ENCODE assay signal across 12 mouse cellular contexts in genomic region chr16:57267068-57267467, GRCm38 (mm10). TPM values are rescaled to one million over a fixed set of nuclear protein-coding genes. Genes with fewer than 3 reads are reported as not detected.
DNase-seq lines count a peak whose midpoint lies in the region; ATAC-seq and TF ChIP-seq lines count a peak whose summit lies in the region.
"Had no signal": no experiment of that assay in that cellular context is flagged by ENCODE, and none has a peak within 500 bp of the region (broad histone marks: within the 10 kb centered on the region; RNA-seq: fewer than 3 reads in every experiment).

No protein-coding gene starts in this region.

- no peak overlapping the region for H3K4me3 ChIP-seq in heart, embryonic 12.5 days
- no peak overlapping the region for H3K4me3 ChIP-seq in intestine, embryonic 15.5 days (replicated peaks)
- H3K4me3 ChIP-seq in stomach, postnatal 0 days (ENCODE audit: low read depth, low read length), result no peak overlapping the region
- H3K4me3 ChIP-seq: neural tube, embryonic 13.5 days had no signal

- peaks cover 11% of the 10 kb centered on the region for H3K4me1 ChIP-seq in heart, embryonic 12.5 days (replicated peaks)
- H3K4me1 ChIP-seq in intestine, embryonic 15.5 days (replicated peaks), result 0 out of 2 replicates have a peak, but pooled peaks cover 2% of the 10 kb centered on the region
- H3K4me1 ChIP-seq in stomach, postnatal 0 days (replicated peaks; ENCODE audit: control insufficient read depth, insufficient read depth), result no peaks in the 10 kb centered on the region
- H3K4me1 ChIP-seq: neural tube, embryonic 13.5 days had no signal

- no peaks in the 10 kb centered on the region for H3K27me3 ChIP-seq in heart, embryonic 12.5 days (replicated peaks)
- no peaks in the 10 kb centered on the region for H3K27me3 ChIP-seq in intestine, embryonic 15.5 days (replicated peaks)
- H3K27me3 ChIP-seq in stomach, postnatal 0 days (ENCODE audit: control insufficient read depth, insufficient read depth, low read length), result no peaks in the 10 kb centered on the region
- H3K27me3 ChIP-seq: neural tube, embryonic 13.5 days had no signal

- no peak for TF ChIP-seq EP300 in stomach, postnatal 0 days (optimal IDR thresholded peaks at IDR 0.05)

- no peak overlapping the region for H3K4me2 ChIP-seq in heart, embryonic 12.5 days
- H3K4me2 ChIP-seq in intestine, embryonic 15.5 days (replicated peaks), result no peak overlapping the region
- no peak overlapping the region for H3K4me2 ChIP-seq in stomach, postnatal 0 days (replicated peaks; ENCODE audit: low read depth)
- H3K4me2 ChIP-seq: neural tube, embryonic 13.5 days had no signal

- DNase-seq in heart, adult 18-20 months, result peak; percentile 73 to 80
- DNase-seq in urinary bladder, postnatal 14 days (ENCODE audit: low spot score), result peak; percentile 16
- DNase-seq in urinary bladder, adult 2 months (ENCODE audit: low spot score), result no peak
- DNase-seq in stomach, postnatal 0 days (ENCODE audit: low spot score), result no peak
- DNase-seq in cerebellum, postnatal 36 days, result no peak
- no peak for DNase-seq in thymus, postnatal 36 days
- DNase-seq: right cerebral cortex, postnatal 14 days; thymus, adult 2 months had no signal

- ATAC-seq in heart, embryonic 12.5 days (ENCODE audit: insufficient number of reproducible peaks, low FRiP score), result no peak
- peak; percentile 61 for ATAC-seq in intestine, embryonic 15.5 days
- peak; percentile 60; the same call in 1 of the 2 replicates for ATAC-seq in stomach, postnatal 0 days (ENCODE audit: low FRiP score, low TSS enrichment)

- H3K9ac ChIP-seq in heart, embryonic 12.5 days, result no peak overlapping the region
- H3K9ac ChIP-seq in intestine, embryonic 15.5 days, result no peak overlapping the region
- no peak overlapping the region for H3K9ac ChIP-seq in stomach, postnatal 0 days (ENCODE audit: low read length)
- H3K9ac ChIP-seq: neural tube, embryonic 13.5 days had no signal

- 0 out of 2 replicates have a peak, but pooled peaks cover 3% of the 10 kb centered on the region for H3K9me3 ChIP-seq in heart, embryonic 12.5 days (replicated peaks)
- no peaks in the 10 kb centered on the region for H3K9me3 ChIP-seq in intestine, embryonic 15.5 days
- no peaks in the 10 kb centered on the region for H3K9me3 ChIP-seq in stomach, postnatal 0 days (ENCODE audit: control insufficient read depth, low read length)
- H3K9me3 ChIP-seq: neural tube, embryonic 13.5 days had no signal

- 3% methylated on average over 1 of the region's 1 CpGs for WGBS in heart, embryonic 12.5 days
- 13% methylated on average over 1 of the region's 1 CpGs for WGBS in intestine, embryonic 15.5 days
- WGBS in stomach, postnatal 0 days, result 4% methylated on average over 1 of the region's 1 CpGs

- H3K27ac ChIP-seq in heart, embryonic 12.5 days (ENCODE audit: poor library complexity, severe bottlenecking), result no peak overlapping the region
- H3K27ac ChIP-seq in intestine, embryonic 15.5 days, result 0 out of 2 replicates have a peak overlapping the region, but pooled peaks have one; percentile 32
- no peak overlapping the region for H3K27ac ChIP-seq in stomach, postnatal 0 days (replicated peaks)
- H3K27ac ChIP-seq: neural tube, embryonic 13.5 days had no signal

- TF ChIP-seq CTCF in stomach, postnatal 0 days (IDR thresholded peaks at IDR 0.05; ENCODE audit: low read depth), result no peak

- H3K36me3 ChIP-seq in heart, embryonic 12.5 days, result no peaks in the 10 kb centered on the region
- no peaks in the 10 kb centered on the region for H3K36me3 ChIP-seq in intestine, embryonic 15.5 days
- no peaks in the 10 kb centered on the region for H3K36me3 ChIP-seq in stomach, postnatal 0 days (ENCODE audit: control insufficient read depth, insufficient read depth, low read length)
- H3K36me3 ChIP-seq: neural tube, embryonic 13.5 days had no signal

RNA-seq across cellular contexts. Expression of gene Tmem30c, which starts 25.6 kb away (rescaled TPM):
- not detected for total RNA-seq in heart, adult 18-20 months (2021)
- 0.08 TPM in 1 of 2 replicates, not detected in the other for polyA plus RNA-seq in heart, embryonic 12.5 days (2016; fragmentation: Nextera tagmentation; extraction: Ambion mirVana)
- 0.07 TPM in 1 of 2 replicates, not detected in the other for polyA plus RNA-seq in urinary bladder, adult 2 months (2012; rRNA removed)
- not detected in 2 replicates for polyA plus RNA-seq in intestine, embryonic 15.5 days (2015; fragmentation: Nextera tagmentation; extraction: Ambion mirVana)
- 0.08 TPM in 1 of 2 replicates, not detected in the other for polyA plus RNA-seq in stomach, postnatal 0 days (2015; fragmentation: Nextera tagmentation; extraction: Ambion mirVana)
- total RNA-seq: gastrocnemius, adult 8-10 months had no signal
- polyA plus RNA-seq: thymus, adult 2 months had no signal

RNA-seq across cellular contexts. Expression of gene Tbc1d23, which starts 35.8 kb away (rescaled TPM):
- 10 to 100 TPM; 23.7 to 26.7 TPM for total RNA-seq in heart, adult 18-20 months (2021)
- polyA plus RNA-seq in heart, embryonic 12.5 days (2016; fragmentation: Nextera tagmentation; extraction: Ambion mirVana), result 20.6 and 25.3 TPM in 2 replicates
- polyA plus RNA-seq in urinary bladder, adult 2 months (2012; rRNA removed), result 35.9 and 39.2 TPM in 2 replicates
- polyA plus RNA-seq in intestine, embryonic 15.5 days (2015; fragmentation: Nextera tagmentation; extraction: Ambion mirVana), result 21.9 TPM in 2 replicates
- 16.9 and 17.1 TPM in 2 replicates for polyA plus RNA-seq in stomach, postnatal 0 days (2015; fragmentation: Nextera tagmentation; extraction: Ambion mirVana)

Comparison
In these comparisons a context has a peak if more than half of its experiments do, and no peak if none do; other contexts are left out.
1. DNase-seq: peak in heart, adult 18-20 months (2 of 2) and urinary bladder, postnatal 14 days (single experiment); none in urinary bladder, adult 2 months (single experiment), stomach, postnatal 0 days (single experiment), cerebellum, postnatal 36 days (0 of 2) and thymus, postnatal 36 days (0 of 2).